Comparison of ENCODE assay signal across 25 mouse cellular contexts in the genomic region with DNA sequence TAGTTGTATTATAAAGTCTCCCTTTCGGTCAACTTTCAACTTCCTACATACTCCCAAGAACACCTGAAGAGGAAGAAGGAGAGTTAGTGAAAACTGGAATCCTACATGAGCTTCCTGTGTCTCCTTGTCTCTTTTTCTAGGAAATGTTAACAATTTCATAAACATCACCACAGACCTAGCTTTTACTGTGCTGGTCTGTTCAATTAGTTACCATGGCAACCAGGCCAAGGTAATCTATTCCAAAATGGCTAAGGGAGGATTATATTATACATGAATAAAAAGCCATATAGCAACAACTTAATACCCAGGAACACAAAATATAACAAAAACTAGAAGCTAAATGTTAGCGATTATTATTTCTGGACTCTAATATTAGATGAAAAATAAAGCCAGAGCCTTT.
DNase-seq lines count a peak whose midpoint lies in the region; ATAC-seq and TF ChIP-seq lines count a peak whose summit lies in the region.
"Had no signal": no experiment of that assay in that cellular context is flagged by ENCODE, and none has a peak within 500 bp of the region (broad histone marks: within the 10 kb centered on the region; RNA-seq: fewer than 3 reads in every experiment).

No protein-coding gene starts in this region.

- H3K36me3 ChIP-seq in forebrain, embryonic 12.5 days (replicated peaks), result no peaks in the 10 kb centered on the region
- no peaks in the 10 kb centered on the region for H3K36me3 ChIP-seq in forebrain, embryonic 11.5 days (ENCODE audit: control insufficient read depth, insufficient read depth, low read length)
- H3K36me3 ChIP-seq in hindbrain, embryonic 15.5 days, result no peaks in the 10 kb centered on the region
- no peaks in the 10 kb centered on the region for H3K36me3 ChIP-seq in hindbrain, embryonic 10.5 days
- H3K36me3 ChIP-seq in midbrain, embryonic 14.5 days (ENCODE audit: control insufficient read depth, insufficient read depth, low read length), result no peaks in the 10 kb centered on the region
- no peaks in the 10 kb centered on the region for H3K36me3 ChIP-seq in midbrain, embryonic 13.5 days
- H3K36me3 ChIP-seq: embryonic facial prominence, embryonic 12.5 days; embryonic facial prominence, embryonic 15.5 days; forebrain, embryonic 15.5 days; heart, embryonic 12.5 days; heart, embryonic 15.5 days had no signal

- no peak overlapping the region for H3K4me3 ChIP-seq in forebrain, embryonic 12.5 days (replicated peaks)
- H3K4me3 ChIP-seq in forebrain, embryonic 11.5 days (ENCODE audit: low read depth, low read length), result no peak overlapping the region
- H3K4me3 ChIP-seq in hindbrain, embryonic 15.5 days, result no peak overlapping the region
- no peak overlapping the region for H3K4me3 ChIP-seq in hindbrain, embryonic 10.5 days
- H3K4me3 ChIP-seq in midbrain, embryonic 14.5 days (replicated peaks; ENCODE audit: low read depth, low read length), result no peak overlapping the region
- no peak overlapping the region for H3K4me3 ChIP-seq in midbrain, embryonic 13.5 days (replicated peaks)
- H3K4me3 ChIP-seq: embryonic facial prominence, embryonic 12.5 days; embryonic facial prominence, embryonic 15.5 days; forebrain, embryonic 15.5 days; heart, embryonic 12.5 days; heart, embryonic 15.5 days had no signal

- 0 out of 2 replicates have a peak, but pooled peaks have one; percentile 53 for ATAC-seq in forebrain, embryonic 12.5 days (ENCODE audit: low FRiP score)
- no peak for ATAC-seq in forebrain, embryonic 11.5 days (replicated peaks; ENCODE audit: low FRiP score)
- ATAC-seq in hindbrain, embryonic 15.5 days (ENCODE audit: low FRiP score, low read depth), result peak; percentile 63; the same call in 1 of the 2 replicates
- no peak for ATAC-seq in midbrain, embryonic 14.5 days (ENCODE audit: low FRiP score, low TSS enrichment)
- no peak for ATAC-seq in midbrain, embryonic 13.5 days
- ATAC-seq: forebrain, embryonic 15.5 days; intestine, postnatal 0 days; Patski had no signal

- no peak for TF ChIP-seq CTCF in brain, embryonic 14.5 days (IDR thresholded peaks at IDR 0.05; ENCODE audit: borderline replicate concordance, extremely low read depth, insufficient read depth, insufficient read length)

- H3K9ac ChIP-seq in forebrain, embryonic 12.5 days, result no peak overlapping the region
- no peak overlapping the region for H3K9ac ChIP-seq in forebrain, embryonic 11.5 days (ENCODE audit: low read length)
- no peak overlapping the region for H3K9ac ChIP-seq in hindbrain, embryonic 15.5 days
- H3K9ac ChIP-seq in midbrain, embryonic 14.5 days (replicated peaks; ENCODE audit: low read length), result no peak overlapping the region
- no peak overlapping the region for H3K9ac ChIP-seq in midbrain, embryonic 13.5 days (replicated peaks)
- H3K9ac ChIP-seq: embryonic facial prominence, embryonic 12.5 days; embryonic facial prominence, embryonic 15.5 days; forebrain, embryonic 15.5 days; heart, embryonic 12.5 days; heart, embryonic 15.5 days had no signal

- H3K27me3 ChIP-seq in forebrain, embryonic 12.5 days, result no peaks in the 10 kb centered on the region
- H3K27me3 ChIP-seq in forebrain, embryonic 11.5 days (ENCODE audit: control insufficient read depth, insufficient read depth, low read length), result no peaks in the 10 kb centered on the region
- H3K27me3 ChIP-seq in hindbrain, embryonic 15.5 days, result no peaks in the 10 kb centered on the region
- no peaks in the 10 kb centered on the region for H3K27me3 ChIP-seq in hindbrain, embryonic 10.5 days (ENCODE audit: insufficient read depth, poor library complexity, severe bottlenecking)
- no peaks in the 10 kb centered on the region for H3K27me3 ChIP-seq in midbrain, embryonic 14.5 days (ENCODE audit: control insufficient read depth, insufficient read depth, low read length)
- H3K27me3 ChIP-seq in midbrain, embryonic 13.5 days, result no peaks in the 10 kb centered on the region
- H3K27me3 ChIP-seq: embryonic facial prominence, embryonic 12.5 days; embryonic facial prominence, embryonic 15.5 days; forebrain, embryonic 15.5 days; heart, embryonic 12.5 days; heart, embryonic 15.5 days; Patski had no signal

- no peaks in the 10 kb centered on the region for H3K4me1 ChIP-seq in forebrain, embryonic 12.5 days
- H3K4me1 ChIP-seq in forebrain, embryonic 11.5 days (replicated peaks; ENCODE audit: control insufficient read depth, insufficient read depth, low read length), result no peaks in the 10 kb centered on the region
- no peaks in the 10 kb centered on the region for H3K4me1 ChIP-seq in hindbrain, embryonic 15.5 days (replicated peaks)
- no peaks in the 10 kb centered on the region for H3K4me1 ChIP-seq in hindbrain, embryonic 10.5 days (replicated peaks)
- H3K4me1 ChIP-seq in midbrain, embryonic 14.5 days (ENCODE audit: control insufficient read depth, insufficient read depth, low read length), result no peaks in the 10 kb centered on the region
- no peaks in the 10 kb centered on the region for H3K4me1 ChIP-seq in midbrain, embryonic 13.5 days (replicated peaks)
- H3K4me1 ChIP-seq: embryonic facial prominence, embryonic 12.5 days; embryonic facial prominence, embryonic 15.5 days; forebrain, embryonic 15.5 days; heart, embryonic 12.5 days; heart, embryonic 15.5 days had no signal

- TF ChIP-seq POLR2A in brain, embryonic 14.5 days (IDR thresholded peaks at IDR 0.05; ENCODE audit: borderline replicate concordance, extremely low read depth, insufficient read depth, insufficient read length, poor library complexity, severe bottlenecking), result no peak

- no peak overlapping the region for H3K4me2 ChIP-seq in forebrain, embryonic 12.5 days
- no peak overlapping the region for H3K4me2 ChIP-seq in forebrain, embryonic 11.5 days (ENCODE audit: low read depth, low read length, severe bottlenecking)
- no peak overlapping the region for H3K4me2 ChIP-seq in hindbrain, embryonic 15.5 days
- H3K4me2 ChIP-seq in midbrain, embryonic 14.5 days (ENCODE audit: low read length), result no peak overlapping the region
- no peak overlapping the region for H3K4me2 ChIP-seq in midbrain, embryonic 13.5 days (replicated peaks)
- H3K4me2 ChIP-seq: embryonic facial prominence, embryonic 12.5 days; embryonic facial prominence, embryonic 15.5 days; forebrain, embryonic 15.5 days; heart, embryonic 12.5 days; heart, embryonic 15.5 days had no signal

- H3K27ac ChIP-seq in forebrain, embryonic 12.5 days, result no peak overlapping the region
- no peak overlapping the region for H3K27ac ChIP-seq in forebrain, embryonic 11.5 days (ENCODE audit: low read depth, low read length)
- H3K27ac ChIP-seq in hindbrain, embryonic 15.5 days (replicated peaks), result no peak overlapping the region
- H3K27ac ChIP-seq in hindbrain, embryonic 10.5 days, result no peak overlapping the region
- no peak overlapping the region for H3K27ac ChIP-seq in midbrain, embryonic 14.5 days (replicated peaks; ENCODE audit: low read depth, low read length)
- no peak overlapping the region for H3K27ac ChIP-seq in midbrain, embryonic 13.5 days
- H3K27ac ChIP-seq: embryonic facial prominence, embryonic 12.5 days; embryonic facial prominence, embryonic 15.5 days; forebrain, embryonic 15.5 days; heart, embryonic 15.5 days had no signal

- DNase-seq in forebrain, embryonic 11.5 days (ENCODE audit: low spot score), result no peak
- no peak for DNase-seq in hindbrain, embryonic 10.5 days (ENCODE audit: low spot score)
- peak; percentile 53 for DNase-seq in midbrain, embryonic 14.5 days
- peak; percentile 47 for DNase-seq in brain, embryonic 14.5 days (ENCODE audit: low read depth)
- no peak for DNase-seq in layer of hippocampus, adult 9-10 months (ENCODE audit: low spot score)
- DNase-seq: adrenal gland, postnatal 10 days; adrenal gland, postnatal 36 days; cerebellum, adult 11 months; cerebellum, adult 2 months; cerebellum, adult 9-11 months; cerebellum, postnatal 25 days; gastrocnemius, postnatal 25 days; heart, adult 18-20 months; heart, postnatal 10 days; heart, postnatal 36 days had no signal

- no peaks in the 10 kb centered on the region for H3K9me3 ChIP-seq in forebrain, embryonic 12.5 days
- no peaks in the 10 kb centered on the region for H3K9me3 ChIP-seq in forebrain, embryonic 11.5 days (ENCODE audit: control insufficient read depth, low read length)
- H3K9me3 ChIP-seq in hindbrain, embryonic 15.5 days, result no peaks in the 10 kb centered on the region
- no peaks in the 10 kb centered on the region for H3K9me3 ChIP-seq in hindbrain, embryonic 10.5 days
- H3K9me3 ChIP-seq in midbrain, embryonic 14.5 days (ENCODE audit: control insufficient read depth, low read length), result no peaks in the 10 kb centered on the region
- H3K9me3 ChIP-seq in midbrain, embryonic 13.5 days, result no peaks in the 10 kb centered on the region
- H3K9me3 ChIP-seq: embryonic facial prominence, embryonic 12.5 days; embryonic facial prominence, embryonic 15.5 days; forebrain, embryonic 15.5 days; heart, embryonic 12.5 days; heart, embryonic 15.5 days had no signal

- 84% methylated on average over 2 of the region's 2 CpGs for WGBS in forebrain, embryonic 12.5 days
- WGBS in forebrain, embryonic 11.5 days, result 92% methylated on average over 2 of the region's 2 CpGs
- WGBS in hindbrain, embryonic 15.5 days, result 95% methylated on average over 2 of the region's 2 CpGs
- WGBS in hindbrain, embryonic 10.5 days, result 94% methylated on average over 2 of the region's 2 CpGs
- 94% methylated on average over 2 of the region's 2 CpGs for WGBS in midbrain, embryonic 14.5 days
- WGBS in midbrain, embryonic 13.5 days, result 96% methylated on average over 2 of the region's 2 CpGs

Comparison
In these comparisons a context has a peak if more than half of its experiments do, and no peak if none do; other contexts are left out.
1. ATAC-seq: peak in forebrain, embryonic 12.5 days (single experiment) and hindbrain, embryonic 15.5 days (single experiment); none in forebrain, embryonic 11.5 days (single experiment), midbrain, embryonic 14.5 days (single experiment) and midbrain, embryonic 13.5 days (single experiment).
2. DNase-seq: peak in midbrain, embryonic 14.5 days (single experiment) and brain, embryonic 14.5 days (single experiment); none in forebrain, embryonic 11.5 days (single experiment), hindbrain, embryonic 10.5 days (single experiment) and layer of hippocampus, adult 9-10 months (single experiment).